In the genomic region with DNA sequence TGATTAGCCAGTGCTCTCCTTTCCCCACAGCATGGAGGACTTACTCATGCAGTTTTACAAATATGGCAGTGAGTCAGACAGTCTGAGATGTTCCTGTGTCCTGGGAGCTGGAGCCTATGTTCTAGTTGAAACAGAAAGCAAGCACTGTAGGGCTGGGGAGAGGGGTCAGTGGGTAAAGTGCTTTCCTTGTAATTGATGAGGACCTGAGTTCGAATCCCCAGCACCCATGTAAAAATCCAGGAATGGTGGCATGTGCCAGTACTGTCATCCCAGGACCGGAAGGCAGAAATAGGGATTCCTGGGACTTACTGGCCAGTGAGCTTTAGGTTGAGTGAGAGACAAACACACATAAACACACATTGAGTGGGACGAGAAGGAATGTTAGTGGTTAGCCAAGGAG, we compare ENCODE assay signal across 24 mouse cellular contexts. TPM values are rescaled to one million over a fixed set of nuclear protein-coding genes. Genes with fewer than 3 reads are reported as not detected.
DNase-seq lines count a peak whose midpoint lies in the region; ATAC-seq and TF ChIP-seq lines count a peak whose summit lies in the region.
"Had no signal": no experiment of that assay in that cellular context is flagged by ENCODE, and none has a peak within 500 bp of the region (broad histone marks: within the 10 kb centered on the region; RNA-seq: fewer than 3 reads in every experiment).

No protein-coding gene starts in this region.

- no peak for TF ChIP-seq CTCF in kidney, postnatal 0 days (IDR thresholded peaks at IDR 0.05; ENCODE audit: low read depth)
- no peak for TF ChIP-seq CTCF in lung, postnatal 0 days (IDR thresholded peaks at IDR 0.05)

- H3K36me3 ChIP-seq in heart, embryonic 10.5 days, result peaks cover 73% of the 10 kb centered on the region
- H3K36me3 ChIP-seq in kidney, postnatal 0 days (ENCODE audit: insufficient read depth, low read length), result peaks cover 5% of the 10 kb centered on the region; the same call in 1 of the 2 replicates
- peaks cover 16% of the 10 kb centered on the region for H3K36me3 ChIP-seq in lung, postnatal 0 days (ENCODE audit: insufficient read depth, low read length)

- H3K4me1 ChIP-seq in heart, embryonic 10.5 days, result peaks cover 22% of the 10 kb centered on the region
- H3K4me1 ChIP-seq in kidney, postnatal 0 days (replicated peaks; ENCODE audit: insufficient read depth, low read length), result peaks cover 3% of the 10 kb centered on the region; the same call in 1 of the 2 replicates
- peaks cover 30% of the 10 kb centered on the region for H3K4me1 ChIP-seq in lung, postnatal 0 days (ENCODE audit: insufficient read depth, low read depth, low read length)

- H3K27me3 ChIP-seq in heart, embryonic 10.5 days (ENCODE audit: insufficient read depth, poor library complexity, severe bottlenecking), result no peaks in the 10 kb centered on the region
- no peaks in the 10 kb centered on the region for H3K27me3 ChIP-seq in kidney, postnatal 0 days (ENCODE audit: insufficient read depth, low read length)
- H3K27me3 ChIP-seq in lung, postnatal 0 days (replicated peaks; ENCODE audit: insufficient read depth, low read length), result no peaks in the 10 kb centered on the region
- H3K27me3 ChIP-seq: heart, embryonic 12.5 days; stomach, embryonic 15.5 days had no signal

- no peak for ATAC-seq in kidney, postnatal 0 days (replicated peaks; ENCODE audit: low FRiP score, low read depth)
- ATAC-seq in lung, postnatal 0 days, result no peak
- ATAC-seq: forebrain, embryonic 16.5 days; hindbrain, embryonic 16.5 days had no signal

- TF ChIP-seq EP300 in lung, postnatal 0 days (IDR thresholded peaks at IDR 0.05), result no peak

- 88% methylated on average over 3 of the region's 3 CpGs for WGBS in heart, embryonic 10.5 days
- WGBS in kidney, postnatal 0 days, result 87% methylated on average over 3 of the region's 3 CpGs
- 62% methylated on average over 3 of the region's 3 CpGs for WGBS in lung, postnatal 0 days

- no peaks in the 10 kb centered on the region for H3K9me3 ChIP-seq in heart, embryonic 10.5 days
- no peaks in the 10 kb centered on the region for H3K9me3 ChIP-seq in kidney, postnatal 0 days (replicated peaks; ENCODE audit: low read length)
- no peaks in the 10 kb centered on the region for H3K9me3 ChIP-seq in lung, postnatal 0 days (ENCODE audit: low read length)
- H3K9me3 ChIP-seq: forebrain, embryonic 10.5 days; heart, embryonic 12.5 days; hindbrain, embryonic 10.5 days; limb, embryonic 10.5 days; stomach, embryonic 15.5 days had no signal

- H3K4me3 ChIP-seq in heart, embryonic 10.5 days, result no peak overlapping the region
- H3K4me3 ChIP-seq in kidney, postnatal 0 days (replicated peaks; ENCODE audit: low read depth, low read length), result no peak overlapping the region
- no peak overlapping the region for H3K4me3 ChIP-seq in lung, postnatal 0 days (ENCODE audit: low read depth, low read length)
- H3K4me3 ChIP-seq: forebrain, embryonic 10.5 days; heart, embryonic 12.5 days; hindbrain, embryonic 10.5 days; limb, embryonic 10.5 days; stomach, embryonic 15.5 days had no signal

- peak; percentile 77 for DNase-seq in heart, adult 11 months
- no peak for DNase-seq in heart, embryonic 10.5 days (ENCODE audit: low spot score)
- DNase-seq in kidney, postnatal 0 days (ENCODE audit: low spot score), result no peak
- no peak for DNase-seq in kidney, adult 11 months
- DNase-seq in lung, postnatal 0 days (ENCODE audit: low spot score), result no peak
- no peak for DNase-seq in lung, postnatal 14 days
- no peak for DNase-seq in layer of hippocampus, adult 9-10 months (ENCODE audit: low spot score)
- DNase-seq: cerebellum, postnatal 14 days; gastrocnemius, postnatal 10 days; heart, postnatal 10 days; right cerebral cortex, adult 18-20 months; right cerebral cortex, postnatal 4 days; thymus, adult 18-20 months; thymus, postnatal 36 days had no signal

- H3K27ac ChIP-seq in heart, embryonic 10.5 days, result no peak overlapping the region
- H3K27ac ChIP-seq in kidney, postnatal 0 days, result peak overlapping the region; percentile 60; the same call in 1 of the 2 replicates
- H3K27ac ChIP-seq in lung, postnatal 0 days (ENCODE audit: low read length), result peak overlapping the region; percentile 82
- H3K27ac ChIP-seq: forebrain, embryonic 10.5 days; limb, embryonic 10.5 days; liver, embryonic 14.5 days; macrophage; stomach, embryonic 15.5 days had no signal

- H3K4me2 ChIP-seq in kidney, postnatal 0 days (ENCODE audit: low read length), result no peak overlapping the region
- H3K4me2 ChIP-seq in lung, postnatal 0 days (replicated peaks; ENCODE audit: low read depth, low read length), result no peak overlapping the region
- H3K4me2 ChIP-seq: heart, embryonic 12.5 days; midbrain, embryonic 11.5 days; stomach, embryonic 15.5 days had no signal

- H3K9ac ChIP-seq in kidney, postnatal 0 days (ENCODE audit: low read depth, low read length), result no peak overlapping the region
- no peak overlapping the region for H3K9ac ChIP-seq in lung, postnatal 0 days (replicated peaks; ENCODE audit: low read depth)
- H3K9ac ChIP-seq: heart, embryonic 12.5 days; liver, embryonic 14.5 days; stomach, embryonic 15.5 days had no signal

RNA-seq across cellular contexts. Expression of gene Fads3, which starts 15.3 kb away (rescaled TPM):
- 16.5 and 19.0 TPM in 2 replicates for polyA plus RNA-seq in heart, embryonic 10.5 days (2016; fragmentation: Nextera tagmentation; extraction: Ambion mirVana)
- polyA plus RNA-seq in kidney, postnatal 0 days (2015; fragmentation: Nextera tagmentation; extraction: Ambion mirVana), result 35.0 and 37.4 TPM in 2 replicates
- 79.6 and 96.1 TPM in 2 replicates for polyA plus RNA-seq in lung, postnatal 0 days (2015; fragmentation: Nextera tagmentation; extraction: Ambion mirVana)

RNA-seq across cellular contexts. Expression of gene Fads2, which starts 44.9 kb away (rescaled TPM):
- 72.7 and 87.6 TPM in 2 replicates for polyA plus RNA-seq in heart, embryonic 10.5 days (2016; fragmentation: Nextera tagmentation; extraction: Ambion mirVana)
- 37.1 and 38.2 TPM in 2 replicates for polyA plus RNA-seq in kidney, postnatal 0 days (2015; fragmentation: Nextera tagmentation; extraction: Ambion mirVana)
- 35.0 and 36.8 TPM in 2 replicates for polyA plus RNA-seq in lung, postnatal 0 days (2015; fragmentation: Nextera tagmentation; extraction: Ambion mirVana)

RNA-seq across cellular contexts. Expression of gene Rab3il1, which starts 55.2 kb away (rescaled TPM):
- polyA plus RNA-seq in heart, embryonic 10.5 days (2016; fragmentation: Nextera tagmentation; extraction: Ambion mirVana), result 51.5 and 57.6 TPM in 2 replicates
- polyA plus RNA-seq in kidney, postnatal 0 days (2015; fragmentation: Nextera tagmentation; extraction: Ambion mirVana), result 30.6 and 31.5 TPM in 2 replicates
- polyA plus RNA-seq in lung, postnatal 0 days (2015; fragmentation: Nextera tagmentation; extraction: Ambion mirVana), result 23.8 and 25.9 TPM in 2 replicates

RNA-seq across cellular contexts. Expression of gene Best1, which starts 55.3 kb away (rescaled TPM):
- polyA plus RNA-seq in heart, embryonic 10.5 days (2016; fragmentation: Nextera tagmentation; extraction: Ambion mirVana), result 0.73 and 0.95 TPM in 2 replicates
- polyA plus RNA-seq in kidney, postnatal 0 days (2015; fragmentation: Nextera tagmentation; extraction: Ambion mirVana), result 1.8 and 3.3 TPM in 2 replicates
- polyA plus RNA-seq in lung, postnatal 0 days (2015; fragmentation: Nextera tagmentation; extraction: Ambion mirVana), result 2.0 and 2.3 TPM in 2 replicates
